Mouse (Mus musculus) testis, adult 2 months (tissue): Measurements from ENCODE around the gene Cdkal1. TPM values are rescaled to one million over a fixed set of nuclear protein-coding genes. Genes with fewer than 3 reads are reported as not detected.

Experiments
- H3K27ac ChIP-seq: fragments of 200-500 bp; 2 replicates; pipeline ENCODE4 v1.5.1; 2012; ENCODE audit warnings: low read depth, low read length; ENCODE audit not compliant: control insufficient read depth, insufficient read depth
- H3K27me3 ChIP-seq: fragments of 200-500 bp; 2 replicates; pipeline ENCODE4 v1.6.1; 2012; ENCODE audit warnings: mild to moderate bottlenecking, low read length, moderate library complexity; ENCODE audit not compliant: control insufficient read depth, insufficient read depth
- H3K36me3 ChIP-seq: fragments of 200-500 bp; 2 replicates; pipeline ENCODE4 v1.6.1; 2012; ENCODE audit warnings: mild to moderate bottlenecking, low read length; ENCODE audit not compliant: control insufficient read depth, insufficient read depth
- H3K4me1 ChIP-seq: fragments of 200-500 bp; 2 replicates; pipeline ENCODE4 v1.6.1; 2012; ENCODE audit warnings: low read length; ENCODE audit not compliant: control insufficient read depth, insufficient read depth
- H3K4me3 ChIP-seq: fragments of 200-500 bp; 2 replicates; pipeline ENCODE4 v1.5.1; 2012; ENCODE audit warnings: low read depth, mild to moderate bottlenecking, low read length, moderate library complexity, mixed read lengths; ENCODE audit not compliant: control insufficient read depth
- CTCF ChIP-seq: fragments of 200-500 bp; IDR thresholded peaks from 2 replicates; pipeline ENCODE4 v1.5.1; 2012; ENCODE audit warnings: low read depth, mild to moderate bottlenecking, inconsistent platforms, low read length, moderate library complexity; ENCODE audit not compliant: control insufficient read depth, insufficient read depth, insufficient replicate concordance
- POLR2A ChIP-seq: fragments of 200-500 bp; IDR thresholded peaks from 2 replicates; pipeline ENCODE4 v1.6.1; 2012; ENCODE audit warnings: low read depth, mild to moderate bottlenecking, inconsistent platforms, low read length, moderate library complexity; ENCODE audit not compliant: control insufficient read depth
- polyA plus RNA-seq: library from polyadenylated mRNA; depleted of rRNA; stranded (reverse); fragments of >200 nt; gene quantifications from 2 replicates; pipeline ENCODE4 v1.2.3, GENCODE M21; 2012

The Cdkal1 gene
- polyA plus RNA-seq, 1 experiment, result 14.3 TPM

DNA sequence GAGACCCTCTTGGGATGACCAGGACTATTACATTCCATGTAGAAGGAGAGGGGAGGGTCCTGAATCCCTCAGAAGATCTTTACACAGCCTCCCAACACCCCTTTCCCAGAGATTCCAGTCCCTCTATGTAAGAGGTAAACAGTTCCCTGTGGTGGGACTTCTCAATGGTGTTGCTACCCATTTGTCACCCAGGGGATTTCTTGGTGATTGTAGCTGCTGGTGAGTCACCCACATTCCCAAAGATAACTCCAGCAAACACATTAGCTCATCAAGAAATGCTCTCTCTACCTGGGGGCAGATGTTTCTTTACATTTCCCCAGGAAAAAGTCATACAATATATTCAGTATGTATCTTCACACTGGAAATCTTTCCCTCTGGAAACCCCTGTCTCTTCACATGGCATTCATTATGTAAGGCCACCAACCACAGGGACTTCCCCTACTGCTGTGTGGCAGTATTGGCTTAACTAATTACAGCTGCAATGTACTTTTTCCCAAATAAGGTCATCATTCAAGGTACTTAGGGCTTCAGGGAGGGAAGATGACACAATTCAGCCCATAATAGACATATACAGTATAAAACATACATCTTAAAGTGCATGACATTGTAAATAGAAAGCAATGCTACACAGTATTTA lies 636.8 kb downstream of the Cdkal1 start:
- TF ChIP-seq POLR2A (no peak), CTCF (no peak)
- Histone ChIP-seq H3K27me3 (no peaks in the 10 kb centered on the region), H3K4me3 (no peak overlapping the region), H3K4me1 (no peaks in the 10 kb centered on the region), H3K27ac (no peak overlapping the region), H3K36me3 (no peaks in the 10 kb centered on the region)

DNA sequence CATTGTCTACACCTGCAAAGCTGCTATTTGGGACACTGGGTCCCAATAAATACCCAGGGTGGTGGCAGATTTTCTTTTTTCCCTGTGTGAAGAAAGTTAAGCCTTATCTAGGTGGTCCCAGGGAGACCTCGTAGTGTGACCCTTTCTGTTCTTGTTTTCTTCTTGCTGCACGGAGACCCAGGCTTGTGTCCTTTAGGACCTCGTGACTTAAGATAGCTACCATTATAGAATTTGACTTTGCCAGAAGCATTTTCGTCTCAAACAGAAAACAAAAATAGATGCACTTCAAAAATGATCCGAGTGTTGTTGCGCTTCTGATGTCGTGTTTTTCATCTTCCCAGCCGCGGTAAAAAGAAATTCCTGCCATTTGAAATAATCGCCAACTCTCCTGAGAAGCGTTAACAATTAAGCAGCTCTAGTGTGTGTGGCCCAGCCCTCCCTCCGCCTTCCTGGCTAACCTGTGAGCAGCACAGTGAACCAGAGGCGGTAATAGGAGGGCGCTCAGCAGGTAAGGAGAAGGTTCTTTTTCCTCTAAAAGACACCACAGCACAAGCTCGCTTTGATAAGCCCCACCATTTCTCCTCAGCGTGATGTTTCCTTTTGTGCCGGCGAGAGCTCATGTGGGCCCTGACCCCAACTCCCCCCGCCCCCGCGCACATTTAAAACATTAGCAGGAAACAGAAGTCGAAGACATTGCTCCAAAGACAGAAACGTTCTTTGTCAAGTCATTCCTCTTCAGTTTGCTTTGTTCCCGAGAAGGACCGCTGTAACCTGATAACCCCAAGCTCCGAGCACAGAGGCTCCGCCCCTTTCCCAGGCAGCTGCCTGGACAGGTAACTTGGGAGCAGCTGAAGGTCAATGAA lies 645.1 kb downstream of the Cdkal1 start:
- Histone ChIP-seq H3K4me3 (no peak overlapping the region), H3K4me1 (no peaks in the 10 kb centered on the region), H3K36me3 (no peaks in the 10 kb centered on the region), H3K27ac (no peak overlapping the region), H3K27me3 (no peaks in the 10 kb centered on the region)
- TF ChIP-seq POLR2A (no peak), CTCF (no peak)

DNA sequence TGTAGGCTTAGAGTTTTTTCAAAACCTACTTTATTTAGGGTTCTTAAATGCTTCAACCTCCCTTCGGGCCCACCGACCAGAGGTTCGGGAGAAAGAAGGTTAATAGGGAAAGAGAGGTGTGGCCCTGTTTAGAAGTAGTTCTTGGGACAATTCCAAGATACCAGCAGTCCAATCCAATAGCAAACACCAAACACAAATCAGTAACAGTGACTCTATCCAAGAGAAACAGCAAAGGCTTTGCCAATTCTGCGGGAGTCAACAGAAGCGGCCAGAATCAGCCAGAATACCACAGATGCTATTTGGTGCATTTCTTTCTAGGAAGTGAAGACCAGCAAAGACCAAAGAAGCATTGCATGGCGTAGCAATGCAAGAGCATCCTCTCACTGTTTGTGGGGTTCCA lies 646.7 kb downstream of the Cdkal1 start:
- Histone ChIP-seq H3K27ac (no peak overlapping the region), H3K4me3 (no peak overlapping the region), H3K27me3 (no peaks in the 10 kb centered on the region), H3K4me1 (no peaks in the 10 kb centered on the region), H3K36me3 (no peaks in the 10 kb centered on the region)
- TF ChIP-seq CTCF (no peak), POLR2A (no peak)

DNA sequence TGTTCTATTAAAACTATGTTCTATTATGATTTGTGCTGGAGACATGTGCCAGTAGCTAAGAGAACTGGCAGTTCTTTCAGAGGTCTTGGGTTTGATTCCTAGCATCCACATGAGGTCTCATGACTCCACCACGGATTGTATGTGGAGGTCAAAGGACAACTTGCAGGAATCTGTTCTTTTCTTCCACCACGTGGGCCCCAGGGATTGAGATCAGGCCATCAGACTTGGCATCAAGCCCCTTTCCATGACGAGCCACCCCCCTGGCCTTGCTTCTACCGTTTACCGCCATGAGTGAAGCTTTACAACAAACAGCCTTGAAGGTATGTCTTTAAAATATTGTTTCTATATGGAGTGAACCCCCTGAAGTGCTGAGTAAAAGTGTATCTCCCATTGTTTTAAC lies 651.6 kb downstream of the Cdkal1 start:
- no peak for TF ChIP-seq POLR2A
- TF ChIP-seq CTCF, result no peak
- Histone ChIP-seq H3K36me3 (no peaks in the 10 kb centered on the region), H3K27me3 (no peaks in the 10 kb centered on the region), H3K4me3 (no peak overlapping the region), H3K4me1 (no peaks in the 10 kb centered on the region), H3K27ac (no peak overlapping the region)

DNA sequence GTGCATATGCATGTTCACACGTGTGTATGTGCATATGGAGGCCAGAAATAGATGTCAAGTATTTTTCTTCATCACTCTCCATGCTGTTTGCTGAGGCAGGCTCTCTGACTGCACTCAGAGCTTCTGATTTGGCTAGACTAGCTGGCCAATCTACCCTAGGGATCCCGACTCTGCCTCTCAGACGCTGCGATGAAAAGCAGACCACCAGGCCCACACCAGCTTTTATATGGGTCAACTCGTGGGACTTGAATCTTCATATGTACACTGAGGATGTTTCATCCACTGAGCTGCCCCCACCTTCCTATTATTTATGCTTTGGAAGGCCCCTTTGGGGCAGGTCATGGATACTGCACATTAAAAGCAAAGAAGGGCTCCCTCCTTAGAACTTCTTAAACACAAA lies 652.0 kb downstream of the Cdkal1 start:
- Histone ChIP-seq H3K27me3 (no peaks in the 10 kb centered on the region), H3K27ac (no peak overlapping the region), H3K36me3 (no peaks in the 10 kb centered on the region), H3K4me3 (no peak overlapping the region), H3K4me1 (no peaks in the 10 kb centered on the region)
- no peak for TF ChIP-seq CTCF
- no peak for TF ChIP-seq POLR2A

DNA sequence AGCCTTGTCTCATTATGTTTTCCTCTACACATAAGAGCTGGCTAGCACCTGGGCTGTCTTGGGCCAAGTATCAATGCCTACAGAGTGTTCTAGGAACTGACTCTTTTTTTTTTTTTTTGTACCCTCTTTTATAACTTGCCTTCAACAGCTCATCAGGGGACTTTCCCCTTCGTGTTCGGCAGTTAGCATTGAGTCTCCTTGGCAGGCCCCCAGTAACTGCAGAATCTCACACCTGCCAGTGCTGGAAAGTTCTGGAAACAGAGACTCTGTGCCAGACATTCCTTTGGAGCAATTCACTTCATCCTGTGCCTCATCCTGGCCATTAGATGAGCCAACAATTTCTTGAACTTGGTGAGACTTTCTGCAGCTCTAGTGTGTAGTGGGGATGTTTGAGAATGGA lies 652.9 kb downstream of the Cdkal1 start:
- Histone ChIP-seq H3K4me3 (no peak overlapping the region), H3K27me3 (no peaks in the 10 kb centered on the region), H3K4me1 (0 out of 2 replicates have a peak, but pooled peaks cover 2% of the 10 kb centered on the region), H3K36me3 (no peaks in the 10 kb centered on the region), H3K27ac (peak overlapping the region; percentile 34; the same call in 1 of the 2 replicates)
- TF ChIP-seq CTCF, result no peak
- no peak for TF ChIP-seq POLR2A

DNA sequence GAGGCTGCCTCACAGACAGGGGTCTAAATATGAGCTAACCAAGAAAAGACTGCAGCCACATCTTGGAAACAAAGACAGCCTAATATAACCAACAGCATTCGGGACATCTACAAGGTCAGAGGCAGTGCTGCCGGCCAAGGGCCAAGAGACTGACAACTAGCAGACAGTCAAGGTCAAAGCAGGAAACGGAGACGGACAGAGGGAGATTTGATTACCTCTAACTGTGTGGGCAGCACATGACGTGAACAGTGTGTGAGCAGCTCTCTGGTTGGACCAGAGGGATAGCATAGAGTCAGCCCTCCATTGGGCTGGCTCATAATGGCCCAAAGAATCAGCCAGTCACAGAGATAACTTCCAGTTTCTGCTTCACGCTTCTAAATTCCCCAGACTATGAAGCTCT lies 655.8 kb downstream of the Cdkal1 start:
- Histone ChIP-seq H3K27me3 (no peaks in the 10 kb centered on the region), H3K4me1 (0 out of 2 replicates have a peak, but pooled peaks cover 2% of the 10 kb centered on the region), H3K27ac (no peak overlapping the region), H3K4me3 (no peak overlapping the region), H3K36me3 (no peaks in the 10 kb centered on the region)
- no peak for TF ChIP-seq POLR2A
- no peak for TF ChIP-seq CTCF
